Mouse (Mus musculus) sigmoid colon, adult 10 weeks (tissue): Measurements from ENCODE around the gene Sec13. TPM values are rescaled to one million over a fixed set of nuclear protein-coding genes. Genes with fewer than 3 reads are reported as not detected.

Experiments
- polyA plus RNA-seq: library from polyadenylated mRNA; stranded (reverse); fragments of 350-450 nt; fragmentation: Illumina TruSeq; extraction: RNeasy Lipid Tissue Mini Kit (QIAGEN cat#74804); gene quantifications from one replicate; pipeline ENCODE4 v1.2.3, GENCODE M21; 2014; ENCODE audit warnings: low read depth, low replicate concordance

The Sec13 gene
- 41.7 TPM for polyA plus RNA-seq

GRCm38 (mm10) chr6:113740236-113741217, at the start of gene Sec13:
TSS of gene Sec13 (minus strand) at chr6:113740743.

GRCm38 (mm10) chr6:113719878-113720277, 20.7 kb downstream of the Sec13 start, which contains the start of gene Ghrl:
TSS of gene Ghrl (minus strand) at chr6:113719880.

GRCm38 (mm10) chr6:113696582-113697221, 43.8 kb downstream of the Sec13 start, which contains the start of gene Tatdn2:
TSS of gene Tatdn2 (plus strand) at chr6:113697050.

Other genes starting within 250 kb of the Sec13 start
- gene Prrt3, start 238.8 kb downstream of the Sec13 start, polyA plus RNA-seq: not detected
- 76.8 TPM for gene Emc3, start 209.1 kb downstream of the Sec13 start, polyA plus RNA-seq
- gene Fancd2, start 209.1 kb downstream of the Sec13 start, polyA plus RNA-seq: 2.5 TPM
- gene Fancd2os, start 140.0 kb downstream of the Sec13 start, polyA plus RNA-seq: not detected
- 49.6 TPM for gene Brk1, start 136.0 kb downstream of the Sec13 start, polyA plus RNA-seq
- gene Vhl, start 116.8 kb downstream of the Sec13 start, polyA plus RNA-seq: 24.3 TPM
- 13.8 TPM for gene Irak2, start 102.3 kb downstream of the Sec13 start, polyA plus RNA-seq
- gene Tatdn2, start 43.7 kb downstream of the Sec13 start, polyA plus RNA-seq: 19.6 TPM
- gene Ghrl, start 20.9 kb downstream of the Sec13 start, polyA plus RNA-seq: not detected